Mouse (Mus musculus): ENCODE results near the gene Mier2. TPM values are rescaled to one million over a fixed set of nuclear protein-coding genes. Genes with fewer than 3 reads are reported as not detected.

Gene Mier2
- polyA plus RNA-seq, 1 experiment from 2014 or later: 52.4 TPM

- Histone ChIP-seq H3K4me1 (replicated peaks) (peaks cover 16% of the 10 kb centered on the region), H3K27me3 (peaks cover 20% of the 10 kb centered on the region; the same call in 1 of the 2 replicates), H3K4me2 (no peak overlapping the region), H3K4me3 (no peak overlapping the region), H3K27ac (no peak overlapping the region), H3K9ac (no peak overlapping the region), H3K9me3 (no peaks in the 10 kb centered on the region), H3K36me3 (peaks cover 42% of the 10 kb centered on the region)
- ATAC-seq (ENCODE audit: low FRiP score): no peak
- 80% methylated on average over 12 of the region's 12 CpGs for WGBS
Measured at GRCm38 (mm10) chr10:79536461-79537080, 18.4 kb downstream of the Mier2 start.

- H3K9me3 ChIP-seq: no peaks in the 10 kb centered on the region
- H3K4me1 ChIP-seq (replicated peaks): peaks cover 16% of the 10 kb centered on the region
- WGBS: 64% methylated on average over 1 of the region's 1 CpGs
- H3K4me3 ChIP-seq: no peak overlapping the region
- H3K36me3 ChIP-seq: peaks cover 31% of the 10 kb centered on the region
- no peak for ATAC-seq (ENCODE audit: low FRiP score)
- H3K27me3 ChIP-seq: peaks cover 20% of the 10 kb centered on the region; the same call in 1 of the 2 replicates
- no peak overlapping the region for H3K4me2 ChIP-seq
- no peak overlapping the region for H3K27ac ChIP-seq
- H3K9ac ChIP-seq: no peak overlapping the region
Measured at GRCm38 (mm10) chr10:79535431-79535830, 19.6 kb downstream of the Mier2 start.

GRCm38 (mm10) chr10:79534426-79534825 lies 20.6 kb downstream of the Mier2 start:
- H3K9me3 ChIP-seq: no peaks in the 10 kb centered on the region
- 88% methylated on average over 2 of the region's 2 CpGs for WGBS
- ATAC-seq (ENCODE audit: low FRiP score): peak; percentile 7; the same call in 1 of the 2 replicates
- peaks cover 20% of the 10 kb centered on the region; the same call in 1 of the 2 replicates for H3K27me3 ChIP-seq
- H3K9ac ChIP-seq: no peak overlapping the region
- H3K27ac ChIP-seq: no peak overlapping the region
- no peak overlapping the region for H3K4me2 ChIP-seq
- peaks cover 21% of the 10 kb centered on the region for H3K36me3 ChIP-seq
- H3K4me3 ChIP-seq: no peak overlapping the region
- peaks cover 16% of the 10 kb centered on the region for H3K4me1 ChIP-seq (replicated peaks)

DNA sequence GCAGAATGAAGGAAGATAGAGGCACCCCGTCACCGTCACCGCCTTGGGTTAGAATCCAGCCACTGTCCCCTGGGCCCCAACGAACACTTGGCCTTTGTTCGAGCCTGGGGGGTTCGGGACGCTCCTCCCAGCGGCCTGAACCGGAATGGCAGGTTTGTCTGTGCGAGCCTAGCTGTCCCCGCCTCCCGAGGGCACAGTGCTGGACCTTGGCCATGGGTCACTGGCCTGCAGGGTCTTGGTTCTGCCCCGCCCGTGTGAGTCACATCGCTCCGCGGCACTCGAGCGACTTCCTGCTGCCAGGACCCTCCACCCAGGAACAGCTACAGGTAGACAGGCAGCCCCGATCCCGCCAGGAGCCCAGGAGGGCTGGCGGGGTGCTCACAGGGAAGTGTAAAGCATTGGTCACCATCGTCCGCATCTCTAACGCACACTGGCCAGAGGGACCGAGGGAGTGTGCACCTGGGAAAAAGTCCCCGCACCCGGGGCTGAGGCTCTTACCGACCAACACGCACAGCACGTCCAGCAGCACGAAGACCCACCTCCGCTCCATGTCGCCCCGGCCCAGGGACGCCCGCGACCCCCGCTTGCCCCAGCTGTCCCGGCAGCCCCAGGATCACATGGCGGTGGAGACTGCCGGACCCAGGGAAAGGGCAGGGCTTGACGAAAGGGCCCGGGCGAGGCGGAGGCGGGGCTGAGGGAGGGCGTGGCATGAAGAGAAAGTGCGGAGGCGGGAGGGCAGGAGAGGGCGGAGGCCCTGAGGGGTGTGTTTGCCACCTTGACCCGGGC lies 21.7 kb downstream of the Mier2 start, which contains the start of gene Plpp2:
TSS of gene Plpp2 (minus strand) at position 671 of the 786 bp plus-strand sequence.
- Histone ChIP-seq H3K4me1 (replicated peaks) (peaks cover 16% of the 10 kb centered on the region), H3K4me3 (peak within 1 kb of the TSS; percentile 55), H3K4me2 (peak within 1 kb of the TSS; percentile 94), H3K36me3 (peaks cover 10% of the 10 kb centered on the region), H3K9ac (peak within 1 kb of the TSS; percentile 77), H3K27me3 (peaks cover 20% of the 10 kb centered on the region; the same call in 1 of the 2 replicates), H3K27ac (no peak within 1 kb of the TSS), H3K9me3 (no peaks in the 10 kb centered on the region)
- peak; percentile 53 for ATAC-seq (ENCODE audit: low FRiP score)
- WGBS: under 1% methylated on average over 52 of the region's 52 CpGs

- peak; percentile 8; the same call in 1 of the 2 replicates for ATAC-seq (ENCODE audit: low FRiP score)
- peaks cover 6% of the 10 kb centered on the region; the same call in 1 of the 2 replicates for H3K36me3 ChIP-seq
- H3K4me3 ChIP-seq: peak overlapping the region; percentile 55
- 31% methylated on average over 3 of the region's 3 CpGs for WGBS
- no peaks in the 10 kb centered on the region for H3K9me3 ChIP-seq
- H3K9ac ChIP-seq: peak overlapping the region; percentile 77; the same call in 1 of the 2 replicates
- H3K27me3 ChIP-seq: peaks cover 20% of the 10 kb centered on the region; the same call in 1 of the 2 replicates
- H3K4me2 ChIP-seq: peak overlapping the region; percentile 94
- no peak overlapping the region for H3K27ac ChIP-seq
- peaks cover 16% of the 10 kb centered on the region for H3K4me1 ChIP-seq (replicated peaks)
Measured at GRCm38 (mm10) chr10:79532678-79533077, 22.3 kb downstream of the Mier2 start.

DNA sequence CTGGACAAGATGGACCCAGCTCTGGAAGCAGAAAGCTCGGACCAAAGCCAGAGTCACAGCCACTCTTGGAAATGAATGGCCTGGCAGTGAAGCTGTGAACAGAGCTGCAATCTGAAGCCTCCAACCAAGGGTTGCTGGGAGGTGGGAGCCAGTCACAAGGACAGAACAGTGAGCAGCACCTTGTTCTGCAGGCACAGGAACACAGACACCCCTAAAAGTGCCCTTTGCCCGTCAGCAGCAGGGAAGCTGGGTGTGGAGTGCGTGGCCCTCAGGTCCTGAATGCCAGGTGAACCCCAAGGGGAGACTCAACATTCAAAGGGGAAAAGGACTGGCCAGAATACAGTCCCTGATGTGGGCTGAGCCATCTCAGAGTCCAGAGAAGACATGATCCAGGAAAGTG lies 23.4 kb downstream of the Mier2 start:
- Histone ChIP-seq H3K4me3 (no peak overlapping the region), H3K27ac (no peak overlapping the region), H3K4me2 (no peak overlapping the region), H3K36me3 (peaks cover 11% of the 10 kb centered on the region), H3K9me3 (no peaks in the 10 kb centered on the region), H3K9ac (no peak overlapping the region), H3K27me3 (peaks cover 20% of the 10 kb centered on the region; the same call in 1 of the 2 replicates), H3K4me1 (replicated peaks) (peaks cover 16% of the 10 kb centered on the region)
- whole genome bisulfite sequencing: 87% methylated on average over 3 of the region's 3 CpGs
- no peak for ATAC-seq (ENCODE audit: low FRiP score)

DNA sequence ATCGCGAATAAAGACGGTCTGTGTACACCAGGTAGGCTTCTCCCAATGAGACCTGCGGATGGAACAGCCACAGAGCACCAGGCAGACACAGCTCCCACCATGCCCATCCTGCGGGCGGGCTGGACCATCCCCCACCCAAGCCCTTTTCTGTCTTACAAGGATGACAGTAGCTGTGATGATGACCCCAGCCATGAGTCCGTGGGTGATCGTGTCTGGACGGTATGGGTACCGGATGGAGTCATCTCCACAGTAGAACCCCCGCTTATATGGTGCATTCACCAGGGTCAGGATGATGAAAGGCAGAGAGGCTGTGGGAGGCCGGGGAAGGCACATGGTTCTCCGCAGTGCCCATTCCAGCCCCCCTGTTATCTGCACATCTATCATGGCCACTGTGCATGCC lies 24.3 kb downstream of the Mier2 start:
- Histone ChIP-seq H3K36me3 (peaks cover 18% of the 10 kb centered on the region), H3K9me3 (no peaks in the 10 kb centered on the region), H3K4me3 (no peak overlapping the region), H3K4me2 (no peak overlapping the region), H3K4me1 (replicated peaks) (peaks cover 16% of the 10 kb centered on the region), H3K27me3 (peaks cover 20% of the 10 kb centered on the region; the same call in 1 of the 2 replicates), H3K27ac (no peak overlapping the region), H3K9ac (no peak overlapping the region)
- 95% methylated on average over 13 of the region's 13 CpGs for WGBS
- no peak for ATAC-seq (ENCODE audit: low FRiP score)

DNA sequence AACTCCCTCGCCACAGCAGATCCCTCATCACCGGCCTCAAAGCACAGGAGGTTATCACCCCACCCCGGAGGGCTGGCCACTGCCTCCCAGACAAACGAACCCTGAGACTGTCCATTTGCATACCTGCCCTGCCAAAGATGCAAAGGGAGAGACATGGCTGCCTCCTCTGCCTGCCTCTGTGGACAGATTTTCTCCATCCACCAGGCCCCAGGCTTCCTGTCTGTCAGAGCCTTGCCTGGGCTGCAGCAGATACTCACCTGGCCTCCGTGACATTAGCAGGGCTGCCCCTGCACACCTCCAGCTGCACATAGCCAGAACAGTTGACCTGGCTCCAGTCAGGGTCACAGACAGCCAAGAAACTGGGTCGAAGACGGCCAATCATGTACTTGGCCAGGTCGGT lies 24.8 kb downstream of the Mier2 start:
- Histone ChIP-seq H3K36me3 (peaks cover 21% of the 10 kb centered on the region), H3K9me3 (no peaks in the 10 kb centered on the region), H3K9ac (no peak overlapping the region), H3K4me1 (replicated peaks) (peaks cover 16% of the 10 kb centered on the region), H3K4me2 (no peak overlapping the region), H3K27me3 (peaks cover 20% of the 10 kb centered on the region; the same call in 1 of the 2 replicates), H3K4me3 (no peak overlapping the region), H3K27ac (no peak overlapping the region)
- 68% methylated on average over 8 of the region's 8 CpGs for WGBS
- no peak for ATAC-seq (ENCODE audit: low FRiP score)

DNA sequence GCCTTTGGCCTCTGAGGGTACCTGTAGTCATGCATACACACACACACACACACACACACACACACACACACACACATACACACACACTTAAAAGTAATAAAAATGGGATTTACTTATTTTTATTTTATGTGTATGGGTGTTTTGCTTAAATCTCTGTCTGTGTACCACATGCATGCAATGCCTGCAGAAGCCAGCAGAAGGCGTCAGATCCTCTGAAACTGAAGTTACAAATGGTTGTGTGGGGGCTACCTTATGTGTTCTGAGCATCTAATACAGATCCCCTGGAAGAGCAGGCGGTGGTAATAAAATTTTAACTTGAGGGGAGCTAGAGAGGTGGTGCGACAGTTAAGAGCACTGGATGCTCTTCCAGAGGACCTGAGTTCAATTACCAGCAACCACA lies 26.9 kb downstream of the Mier2 start:
- Histone ChIP-seq H3K27ac (no peak overlapping the region), H3K4me3 (no peak overlapping the region), H3K4me2 (no peak overlapping the region), H3K36me3 (peaks cover 21% of the 10 kb centered on the region), H3K4me1 (replicated peaks) (peaks cover 7% of the 10 kb centered on the region), H3K9me3 (no peaks in the 10 kb centered on the region), H3K27me3 (0 out of 2 replicates have a peak, but pooled peaks cover 6% of the 10 kb centered on the region), H3K9ac (no peak overlapping the region)
- ATAC-seq (ENCODE audit: low FRiP score): no peak
- WGBS: 84% methylated on average over 3 of the region's 3 CpGs

DNA sequence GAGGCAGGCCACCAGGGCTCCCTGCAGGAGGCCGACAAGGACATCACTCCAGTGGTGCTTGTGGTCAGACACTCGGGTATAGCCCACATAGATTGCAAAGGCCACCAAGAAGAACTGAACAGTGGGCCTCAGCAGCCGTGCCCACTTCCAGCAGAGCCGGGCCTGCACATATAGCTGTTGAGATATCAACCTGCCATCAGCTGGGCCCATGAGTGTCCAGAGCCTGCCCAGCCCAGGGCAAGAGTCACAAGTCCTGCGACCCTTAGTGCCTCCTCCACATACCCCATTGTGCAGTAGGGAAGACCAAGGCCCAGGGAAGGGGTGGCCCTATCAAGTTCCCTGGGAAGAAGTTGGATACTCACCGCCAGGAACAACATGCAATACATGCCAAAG lies 27.6 kb downstream of the Mier2 start:
- ATAC-seq (ENCODE audit: low FRiP score): no peak
- WGBS: 87% methylated on average over 6 of the region's 6 CpGs
- Histone ChIP-seq H3K9ac (no peak overlapping the region), H3K4me1 (replicated peaks) (peaks cover 1% of the 10 kb centered on the region; the same call in 1 of the 2 replicates), H3K4me3 (no peak overlapping the region), H3K4me2 (no peak overlapping the region), H3K27ac (no peak overlapping the region), H3K9me3 (no peaks in the 10 kb centered on the region), H3K36me3 (peaks cover 21% of the 10 kb centered on the region), H3K27me3 (0 out of 2 replicates have a peak, but pooled peaks cover 1% of the 10 kb centered on the region)

- ATAC-seq (ENCODE audit: low FRiP score): no peak
- Histone ChIP-seq H3K4me1 (replicated peaks) (no peaks in the 10 kb centered on the region), H3K36me3 (peaks cover 21% of the 10 kb centered on the region), H3K27me3 (no peaks in the 10 kb centered on the region), H3K4me3 (no peak overlapping the region), H3K27ac (no peak overlapping the region), H3K9me3 (no peaks in the 10 kb centered on the region), H3K9ac (no peak overlapping the region), H3K4me2 (no peak overlapping the region)
- 89% methylated on average over 12 of the region's 12 CpGs for WGBS
Measured at GRCm38 (mm10) chr10:79526661-79527452, 28.1 kb downstream of the Mier2 start.
